Mouse (Mus musculus): ENCODE data around the gene Slc16a11.
A peak's percentile ranks its signal among the peaks of the same experiment; 100 is the strongest.

Slc16a11 gene

DNA sequence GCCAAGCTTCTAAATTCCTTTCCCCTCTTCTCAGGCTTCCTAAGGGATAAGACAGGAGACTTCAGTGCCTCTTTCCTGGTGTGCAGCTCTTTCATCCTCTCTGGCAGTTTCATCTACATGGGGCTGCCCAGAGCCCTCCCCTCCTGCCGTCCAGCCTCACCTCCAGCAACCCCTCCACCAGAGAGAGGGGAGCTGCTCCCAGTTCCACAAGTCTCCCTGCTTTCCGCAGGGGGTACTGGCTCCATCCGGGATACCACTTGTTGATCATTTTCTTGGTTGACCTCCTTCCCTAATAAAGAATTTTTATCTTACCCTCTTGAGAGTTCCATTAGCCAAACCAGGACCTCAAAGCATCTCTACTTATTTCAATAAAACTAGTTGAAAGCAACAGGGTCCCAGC is 3.6 kb downstream of the Slc16a11 start:
- no peak overlapping the region for H3K4me3 ChIP-seq (replicated peaks; ENCODE audit: low read length)
- H3K27me3 ChIP-seq (ENCODE audit: insufficient read depth, low read length): peaks cover 78% of the 10 kb centered on the region
- peaks cover 56% of the 10 kb centered on the region for H3K4me1 ChIP-seq (replicated peaks; ENCODE audit: low read depth, low read length)
- H3K36me3 ChIP-seq (ENCODE audit: insufficient read depth, low read length): peaks cover 28% of the 10 kb centered on the region
- TF ChIP-seq NANOG (IDR thresholded peaks at IDR 0.05; ENCODE audit: borderline replicate concordance, low read length): no peak
- no peak for TF ChIP-seq POU5F1 (IDR thresholded peaks at IDR 0.05; ENCODE audit: borderline replicate concordance, low read length)
- no peak for TF ChIP-seq CTCF (conservative IDR thresholded peaks at IDR 0.05; ENCODE audit: low read length)
- H3K9me3 ChIP-seq (ENCODE audit: low read length): no peaks in the 10 kb centered on the region

DNA sequence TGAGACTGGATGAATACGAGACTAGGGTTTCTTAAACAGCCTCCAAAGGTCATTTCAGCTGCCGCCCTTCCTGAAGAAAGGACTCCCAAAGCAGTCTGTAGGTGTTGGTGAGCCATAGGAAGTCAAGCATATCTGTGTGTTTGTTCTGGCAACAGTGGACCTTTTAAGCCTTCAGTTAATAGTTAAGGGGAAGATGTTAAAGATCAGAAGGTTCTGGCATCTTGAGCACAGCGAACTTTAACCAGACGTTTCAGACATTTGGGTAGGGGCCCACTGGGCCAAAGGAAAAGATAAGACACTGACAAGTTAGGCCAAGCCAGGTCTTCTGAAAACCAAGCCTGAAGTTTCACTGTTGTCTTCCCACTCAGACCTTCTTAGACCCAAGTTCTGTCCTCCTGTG is 5.5 kb downstream of the Slc16a11 start:
- TF ChIP-seq NANOG (IDR thresholded peaks at IDR 0.05; ENCODE audit: borderline replicate concordance, low read length) (no peak), POU5F1 (IDR thresholded peaks at IDR 0.05; ENCODE audit: borderline replicate concordance, low read length) (no peak), CTCF (conservative IDR thresholded peaks at IDR 0.05; ENCODE audit: low read length) (no peak)
- no peak overlapping the region for H3K4me3 ChIP-seq (replicated peaks; ENCODE audit: low read length)
- H3K36me3 ChIP-seq (ENCODE audit: insufficient read depth, low read length): peaks cover 31% of the 10 kb centered on the region
- H3K27me3 ChIP-seq (ENCODE audit: insufficient read depth, low read length): peaks cover 72% of the 10 kb centered on the region
- no peaks in the 10 kb centered on the region for H3K9me3 ChIP-seq (ENCODE audit: low read length)
- peaks cover 72% of the 10 kb centered on the region for H3K4me1 ChIP-seq (replicated peaks; ENCODE audit: low read depth, low read length)

DNA sequence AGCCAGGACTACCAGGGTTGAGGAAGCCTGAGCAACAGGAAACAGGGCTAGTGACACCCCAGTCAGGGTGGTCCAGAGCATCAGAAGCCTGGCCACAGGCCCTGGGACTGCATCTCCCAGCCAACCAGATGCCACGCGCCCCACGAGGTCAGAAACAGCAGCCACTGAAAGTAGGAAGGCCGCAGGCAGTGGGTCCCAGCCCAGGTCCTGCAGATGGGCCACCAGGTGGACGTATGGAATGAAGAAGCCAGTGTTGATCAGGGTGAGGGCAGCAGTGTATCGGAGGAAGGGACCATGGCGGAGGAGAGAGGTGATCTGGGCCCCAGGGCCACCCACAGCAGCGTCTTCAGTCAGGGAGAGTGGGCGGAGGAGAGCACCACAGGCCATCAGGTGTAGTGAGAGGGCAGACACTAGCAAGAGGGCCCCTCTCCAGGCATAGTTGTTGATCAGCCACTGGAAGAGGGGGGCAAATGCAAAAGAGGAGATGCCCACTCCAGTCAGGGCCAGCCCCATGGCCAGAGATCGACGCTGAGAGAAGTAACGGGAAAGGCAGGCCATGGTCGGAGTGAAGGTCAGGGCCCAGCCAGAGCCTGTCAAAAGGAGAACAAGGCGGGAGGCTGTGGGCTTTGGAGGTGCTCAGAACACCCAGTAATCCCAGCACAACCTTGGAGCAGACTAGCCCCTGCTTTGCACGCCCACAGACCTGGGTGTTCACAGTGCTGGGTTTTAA is 6.4 kb downstream of the Slc16a11 start:
- peaks cover 73% of the 10 kb centered on the region for H3K4me1 ChIP-seq (replicated peaks; ENCODE audit: low read depth, low read length)
- H3K27me3 ChIP-seq (ENCODE audit: insufficient read depth, low read length): peaks cover 69% of the 10 kb centered on the region
- no peaks in the 10 kb centered on the region for H3K9me3 ChIP-seq (ENCODE audit: low read length)
- TF ChIP-seq NANOG (IDR thresholded peaks at IDR 0.05; ENCODE audit: borderline replicate concordance, low read length): no peak
- TF ChIP-seq CTCF (conservative IDR thresholded peaks at IDR 0.05; ENCODE audit: low read length): no peak
- no peak for TF ChIP-seq POU5F1 (IDR thresholded peaks at IDR 0.05; ENCODE audit: borderline replicate concordance, low read length)
- no peak overlapping the region for H3K4me3 ChIP-seq (replicated peaks; ENCODE audit: low read length)
- peaks cover 38% of the 10 kb centered on the region for H3K36me3 ChIP-seq (ENCODE audit: insufficient read depth, low read length)

DNA sequence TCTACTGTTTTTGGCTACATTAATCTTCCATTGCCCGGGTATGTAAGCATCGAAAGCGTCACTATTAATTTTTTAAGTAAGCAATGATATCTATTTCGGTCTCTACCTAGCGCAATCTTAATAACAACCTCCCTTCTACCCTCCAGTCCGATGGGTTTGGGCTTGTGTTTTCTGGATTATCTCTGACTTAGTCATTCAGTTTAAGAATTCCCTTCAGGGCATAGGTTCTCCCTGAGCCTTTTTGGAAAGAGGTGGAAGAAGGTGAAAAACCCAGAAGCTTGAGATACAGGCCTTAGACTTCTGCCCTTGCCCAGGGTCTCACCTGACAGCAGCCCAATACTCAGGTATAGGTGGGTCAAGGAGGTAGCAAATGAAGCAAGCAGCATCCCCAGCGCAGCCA is 7.3 kb downstream of the Slc16a11 start:
- H3K4me1 ChIP-seq (replicated peaks; ENCODE audit: low read depth, low read length): peaks cover 66% of the 10 kb centered on the region
- peaks cover 69% of the 10 kb centered on the region for H3K27me3 ChIP-seq (ENCODE audit: insufficient read depth, low read length)
- peak overlapping the region; percentile 79 for H3K4me3 ChIP-seq (replicated peaks; ENCODE audit: low read length)
- TF ChIP-seq POU5F1 (IDR thresholded peaks at IDR 0.05; ENCODE audit: borderline replicate concordance, low read length): no peak
- TF ChIP-seq NANOG (IDR thresholded peaks at IDR 0.05; ENCODE audit: borderline replicate concordance, low read length): no peak
- TF ChIP-seq CTCF (conservative IDR thresholded peaks at IDR 0.05; ENCODE audit: low read length): no peak
- no peaks in the 10 kb centered on the region for H3K9me3 ChIP-seq (ENCODE audit: low read length)
- H3K36me3 ChIP-seq (ENCODE audit: insufficient read depth, low read length): peaks cover 48% of the 10 kb centered on the region

DNA sequence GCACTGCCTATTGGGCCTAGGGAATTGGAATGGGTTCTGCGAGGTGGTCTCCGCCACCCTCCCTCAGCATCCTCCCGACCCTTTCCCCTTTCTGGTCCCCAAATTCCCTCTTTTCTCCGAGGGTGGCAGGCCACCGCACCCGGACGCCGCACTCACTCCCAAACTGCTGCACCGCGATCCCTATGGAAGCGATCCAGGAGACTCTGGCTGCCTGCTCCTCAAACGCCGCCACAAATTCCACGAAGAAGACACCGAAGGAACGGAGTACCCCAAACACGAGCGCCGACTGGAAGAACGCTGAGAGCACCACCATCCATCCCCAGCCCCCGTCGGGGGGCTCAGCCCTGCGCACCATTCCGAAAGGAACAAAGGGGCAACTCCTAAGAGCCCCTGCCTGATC is 7.8 kb downstream of the Slc16a11 start:
- Histone ChIP-seq H3K4me3 (replicated peaks; ENCODE audit: low read length) (peak overlapping the region; percentile 79), H3K4me1 (replicated peaks; ENCODE audit: low read depth, low read length) (peaks cover 65% of the 10 kb centered on the region), H3K27me3 (ENCODE audit: insufficient read depth, low read length) (peaks cover 69% of the 10 kb centered on the region), H3K36me3 (ENCODE audit: insufficient read depth, low read length) (peaks cover 52% of the 10 kb centered on the region), H3K9me3 (ENCODE audit: low read length) (no peaks in the 10 kb centered on the region)
- TF ChIP-seq POU5F1 (IDR thresholded peaks at IDR 0.05; ENCODE audit: borderline replicate concordance, low read length): no peak
- no peak for TF ChIP-seq CTCF (conservative IDR thresholded peaks at IDR 0.05; ENCODE audit: low read length)
- no peak for TF ChIP-seq NANOG (IDR thresholded peaks at IDR 0.05; ENCODE audit: borderline replicate concordance, low read length)

DNA sequence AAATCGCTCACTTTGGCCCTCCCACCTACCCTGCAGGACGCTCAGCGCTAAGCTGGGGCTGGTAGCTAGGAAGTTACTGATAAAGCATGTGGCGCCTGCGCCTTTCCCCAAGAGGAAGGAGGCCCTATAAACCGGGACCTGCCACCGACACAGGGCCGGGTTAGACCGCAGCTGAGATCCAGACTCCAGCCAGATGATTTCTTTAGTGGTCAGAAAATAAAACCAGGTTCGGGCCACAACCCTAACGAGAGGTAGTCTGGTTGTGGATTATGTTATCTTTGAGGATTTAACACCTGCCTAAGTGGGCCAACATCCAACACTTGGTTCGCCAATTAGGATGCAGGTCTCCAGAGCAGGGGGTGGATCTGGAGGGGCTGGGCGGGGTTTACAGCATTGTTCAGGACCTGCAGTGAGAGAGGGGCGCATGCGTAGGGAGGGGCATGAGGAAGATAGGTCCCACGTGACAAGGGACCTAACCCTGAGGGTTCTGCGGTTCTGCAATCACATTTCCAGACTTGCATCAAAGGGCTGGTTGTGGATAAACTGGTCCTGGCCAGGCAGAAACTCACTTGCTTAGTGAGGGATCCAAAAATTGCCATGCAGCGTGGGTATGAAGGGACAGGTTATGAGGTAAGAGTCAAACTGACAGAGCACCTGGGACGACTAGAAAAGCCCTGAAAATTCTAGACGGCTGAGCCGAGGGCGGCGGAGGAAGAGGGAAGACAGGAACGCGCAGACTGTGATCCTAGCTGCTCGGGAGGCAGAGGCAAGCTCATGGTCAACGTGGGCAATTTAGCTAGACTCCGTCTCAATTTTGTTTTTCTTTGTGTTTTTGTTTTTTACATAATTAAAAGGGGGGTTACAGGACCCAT is 8.4 kb downstream of the Slc16a11 start, which contains the start of gene Slc16a13:
Gene Slc16a13 (minus strand): TSS at position 334 of the 872 bp plus-strand sequence.
- peaks cover 65% of the 10 kb centered on the region for H3K4me1 ChIP-seq (replicated peaks; ENCODE audit: low read depth, low read length)

DNA sequence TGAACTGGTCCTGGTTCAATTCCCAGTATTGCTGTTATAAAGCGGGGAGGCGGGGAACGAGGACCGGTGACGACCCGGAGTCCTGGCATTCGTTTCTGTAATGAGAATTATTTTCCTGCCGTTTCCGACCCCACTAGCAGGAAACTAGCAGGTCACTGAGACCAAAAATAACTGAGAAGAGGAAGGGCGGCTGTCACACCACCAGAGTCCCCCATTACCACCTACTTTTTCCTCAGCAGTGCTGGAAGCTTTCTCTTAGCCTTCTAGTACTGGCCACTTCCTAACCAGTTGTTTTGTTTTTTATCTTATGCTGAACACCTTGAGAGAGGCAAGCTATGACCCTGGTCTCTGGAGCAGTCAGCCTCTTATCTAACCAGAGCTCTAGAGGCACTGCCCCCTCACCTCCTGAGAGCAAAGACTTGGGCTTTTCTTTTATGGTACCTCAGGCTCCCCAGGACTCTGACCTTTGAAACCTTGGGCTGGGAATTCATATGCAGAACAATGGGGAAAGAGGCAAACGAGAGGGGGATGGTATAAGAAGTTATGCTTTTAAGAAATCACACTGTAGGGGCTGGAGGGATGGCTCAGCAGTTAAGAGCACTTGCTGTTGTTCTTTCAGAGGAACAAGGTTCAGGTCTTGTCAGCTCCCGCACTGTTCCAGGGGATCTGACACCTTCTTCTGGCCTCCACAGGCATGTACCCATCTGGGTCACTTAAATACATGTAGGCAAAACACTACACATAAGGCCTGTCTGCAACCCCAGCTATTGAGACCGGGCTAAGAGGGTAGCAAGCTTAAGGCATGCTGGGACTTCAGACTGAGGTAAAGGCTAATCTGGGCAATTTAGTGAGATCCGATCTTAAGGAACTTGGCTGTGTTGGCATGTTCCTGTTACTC is 9.3 kb downstream of the Slc16a11 start:
- H3K9me3 ChIP-seq (ENCODE audit: low read length): no peaks in the 10 kb centered on the region
- no peak for TF ChIP-seq CTCF (conservative IDR thresholded peaks at IDR 0.05; ENCODE audit: low read length)
- TF ChIP-seq NANOG (IDR thresholded peaks at IDR 0.05; ENCODE audit: borderline replicate concordance, low read length): no peak
- TF ChIP-seq POU5F1 (IDR thresholded peaks at IDR 0.05; ENCODE audit: borderline replicate concordance, low read length): no peak
- H3K27me3 ChIP-seq (ENCODE audit: insufficient read depth, low read length): peaks cover 68% of the 10 kb centered on the region
- peaks cover 74% of the 10 kb centered on the region for H3K4me1 ChIP-seq (replicated peaks; ENCODE audit: low read depth, low read length)
- H3K36me3 ChIP-seq (ENCODE audit: insufficient read depth, low read length): peaks cover 48% of the 10 kb centered on the region
- H3K4me3 ChIP-seq (replicated peaks; ENCODE audit: low read length): peak overlapping the region; percentile 79

More for the DNA sequence above, 8.4 kb downstream of the Slc16a11 start, which contains the start of gene Slc16a13:
- TF ChIP-seq CTCF (conservative IDR thresholded peaks at IDR 0.05; ENCODE audit: low read length) (no peak), POU5F1 (IDR thresholded peaks at IDR 0.05; ENCODE audit: borderline replicate concordance, low read length) (no peak), NANOG (IDR thresholded peaks at IDR 0.05; ENCODE audit: borderline replicate concordance, low read length) (no peak)
- peaks cover 53% of the 10 kb centered on the region for H3K36me3 ChIP-seq (ENCODE audit: insufficient read depth, low read length)
- peak within 1 kb of the TSS; percentile 79 for H3K4me3 ChIP-seq (replicated peaks; ENCODE audit: low read length)
- H3K27me3 ChIP-seq (ENCODE audit: insufficient read depth, low read length): peaks cover 68% of the 10 kb centered on the region
- H3K9me3 ChIP-seq (ENCODE audit: low read length): no peaks in the 10 kb centered on the region
